Mouse (Mus musculus) hindbrain, embryonic 15.5 days (tissue): ENCODE data around the gene Stk39. TPM values are rescaled to one million over a fixed set of nuclear protein-coding genes. Genes with fewer than 3 reads are reported as not detected.

Experiments used
- ATAC-seq: fragments of 200-750 bp; cut with Nextera tagmentation; 2 replicates; pipeline ENCODE4 v1.8.0; 2017; ENCODE audit warnings: low read depth, moderate number of reproducible peaks, moderate TSS enrichment; ENCODE audit not compliant: low FRiP score
- H3K27ac ChIP-seq: fragments of 300-500 bp; sonication (generic); replicated peaks from 2 replicates; pipeline ENCODE4 v1.5.1; 2015; ENCODE audit warnings: mild to moderate bottlenecking, inconsistent platforms
- H3K27me3 ChIP-seq: fragments of 300-500 bp; sonication (generic); 2 replicates; pipeline ENCODE4 v1.6.1; 2015; ENCODE audit warnings: control low read depth, inconsistent platforms
- H3K36me3 ChIP-seq: fragments of 300-500 bp; sonication (generic); 2 replicates; pipeline ENCODE4 v1.6.1; 2015; ENCODE audit warnings: control low read depth, inconsistent platforms
- H3K4me1 ChIP-seq: fragments of 300-500 bp; sonication (generic); replicated peaks from 2 replicates; pipeline ENCODE4 v1.6.1; 2015; ENCODE audit warnings: control low read depth, inconsistent platforms
- H3K4me2 ChIP-seq: fragments of 300-500 bp; sonication (generic); 2 replicates; pipeline ENCODE4 v1.6.1; 2015; ENCODE audit warnings: moderate library complexity, mild to moderate bottlenecking, inconsistent platforms
- H3K4me3 ChIP-seq: fragments of 300-500 bp; sonication (generic); 2 replicates; pipeline ENCODE4 v1.5.1; 2015; ENCODE audit warnings: mild to moderate bottlenecking, inconsistent platforms
- H3K9ac ChIP-seq: fragments of 300-500 bp; sonication (generic); 2 replicates; pipeline ENCODE4 v1.6.1; 2015; ENCODE audit warnings: inconsistent platforms
- H3K9me3 ChIP-seq: fragments of 300-500 bp; sonication (generic); 2 replicates; pipeline ENCODE4 v1.6.1; 2016; ENCODE audit warnings: control low read depth, inconsistent platforms
- WGBS: fragments of 180-500 bp; shearing (Covaris S2); methylation state at CpG from one replicate; pipeline ENCODE4 v1.1.7; 2015; 5-methylcytosine and 5-hydroxymethylcytosine counted together
- polyA plus RNA-seq: library from polyadenylated mRNA; unstranded; fragments of >200 nt; fragmentation: Nextera tagmentation; extraction: Ambion mirVana; gene quantifications from 2 replicates; pipeline ENCODE4 v1.2.1, GENCODE M21; 2015

The Stk39 gene
- polyA plus RNA-seq, 1 experiment from 2014 or later: 34.3 TPM

DNA sequence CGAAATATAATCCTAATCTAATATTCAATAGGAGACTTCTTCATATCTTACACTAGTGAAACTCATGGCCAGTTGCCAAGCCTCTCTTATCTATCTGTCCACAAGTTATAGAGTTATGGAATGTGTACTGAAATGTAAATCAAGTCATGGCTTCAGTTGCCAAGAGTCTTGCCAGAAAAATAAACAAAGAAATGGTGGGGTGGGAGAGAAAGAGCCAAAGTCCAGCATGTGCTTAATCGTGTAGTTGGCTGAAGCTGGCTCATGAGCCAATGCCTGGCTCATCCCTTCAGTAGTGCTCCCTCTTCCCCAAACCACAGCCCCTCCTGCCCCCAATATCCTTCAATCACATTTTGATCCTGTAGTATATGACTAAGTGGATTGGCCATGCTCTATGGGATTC, 242.2 kb downstream of the Stk39 start:
- no peak overlapping the region for H3K9ac ChIP-seq
- no peak overlapping the region for H3K4me2 ChIP-seq
- H3K27ac ChIP-seq: no peak overlapping the region
- H3K9me3 ChIP-seq: no peaks in the 10 kb centered on the region
- H3K4me1 ChIP-seq: no peaks in the 10 kb centered on the region
- H3K4me3 ChIP-seq: no peak overlapping the region
- ATAC-seq: no peak
- H3K36me3 ChIP-seq: no peaks in the 10 kb centered on the region
- 81% methylated on average over 2 of the region's 2 CpGs for WGBS
- H3K27me3 ChIP-seq: no peaks in the 10 kb centered on the region

DNA sequence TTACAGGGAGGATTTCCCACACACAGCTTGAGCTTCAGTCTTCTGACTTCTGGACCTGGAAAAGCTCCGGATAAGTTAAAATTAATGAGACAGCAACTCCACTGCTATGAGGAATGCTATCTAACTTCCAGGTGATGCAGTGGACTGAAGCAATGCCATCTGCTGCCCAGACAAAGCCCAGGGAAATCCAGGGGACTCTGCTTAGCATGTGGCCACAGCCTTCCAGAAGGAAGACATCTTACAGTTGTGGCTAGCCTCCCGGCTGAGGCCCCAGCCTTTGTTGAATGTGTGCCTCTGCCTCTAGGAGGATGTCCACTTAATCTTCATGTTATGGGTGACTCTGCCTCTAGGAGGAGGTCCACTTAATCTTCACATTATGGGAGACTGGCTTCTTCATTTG, 243.0 kb downstream of the Stk39 start:
- no peak for ATAC-seq
- H3K36me3 ChIP-seq: no peaks in the 10 kb centered on the region

DNA sequence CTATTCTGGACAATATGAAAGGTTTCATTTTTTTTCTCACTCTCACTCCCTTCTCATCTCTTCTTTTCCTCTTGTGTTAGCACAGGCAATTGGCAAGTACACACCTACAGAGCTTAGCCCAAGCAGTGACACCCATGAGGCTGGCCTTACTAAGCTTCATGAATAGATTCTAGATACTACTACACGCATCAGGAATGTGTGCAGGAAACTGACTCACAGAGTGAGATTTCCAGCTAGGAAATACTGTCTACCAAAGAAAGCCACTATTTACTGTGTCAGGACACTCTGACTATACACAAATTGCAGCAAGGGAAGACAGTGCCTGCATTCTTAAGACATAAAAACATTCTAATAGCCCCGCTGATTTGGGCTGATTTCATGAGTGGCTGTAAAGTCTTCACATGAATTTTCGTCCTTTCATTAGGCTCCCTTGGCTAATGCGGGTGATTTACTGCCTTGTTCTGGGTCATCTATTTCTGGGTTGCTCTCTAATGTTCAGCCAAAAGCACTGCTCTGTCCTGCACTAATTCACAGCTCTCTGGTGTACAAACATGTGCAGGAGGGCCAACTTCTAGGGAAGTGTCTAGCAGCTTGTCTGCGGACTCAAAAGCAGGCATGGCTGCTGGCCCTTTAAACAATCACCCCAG, 249.7 kb downstream of the Stk39 start:
- peak; percentile 54; the same call in 1 of the 2 replicates for ATAC-seq
- WGBS: 54% methylated on average over 5 of the region's 5 CpGs
- Histone ChIP-seq H3K9me3 (no peaks in the 10 kb centered on the region), H3K36me3 (no peaks in the 10 kb centered on the region), H3K4me3 (no peak overlapping the region), H3K4me1 (peaks cover 6% of the 10 kb centered on the region; the same call in 1 of the 2 replicates), H3K4me2 (no peak overlapping the region), H3K27ac (0 out of 2 replicates have a peak overlapping the region, but pooled peaks have one; percentile 9), H3K27me3 (no peaks in the 10 kb centered on the region), H3K9ac (no peak overlapping the region)

More for the DNA sequence above, 243.0 kb downstream of the Stk39 start:
- WGBS: 58% methylated on average over 2 of the region's 2 CpGs
- H3K27me3 ChIP-seq: no peaks in the 10 kb centered on the region
- no peak overlapping the region for H3K4me3 ChIP-seq
- H3K27ac ChIP-seq: no peak overlapping the region
- no peak overlapping the region for H3K9ac ChIP-seq
- no peaks in the 10 kb centered on the region for H3K9me3 ChIP-seq
- H3K4me1 ChIP-seq: no peaks in the 10 kb centered on the region
- H3K4me2 ChIP-seq: no peak overlapping the region

DNA sequence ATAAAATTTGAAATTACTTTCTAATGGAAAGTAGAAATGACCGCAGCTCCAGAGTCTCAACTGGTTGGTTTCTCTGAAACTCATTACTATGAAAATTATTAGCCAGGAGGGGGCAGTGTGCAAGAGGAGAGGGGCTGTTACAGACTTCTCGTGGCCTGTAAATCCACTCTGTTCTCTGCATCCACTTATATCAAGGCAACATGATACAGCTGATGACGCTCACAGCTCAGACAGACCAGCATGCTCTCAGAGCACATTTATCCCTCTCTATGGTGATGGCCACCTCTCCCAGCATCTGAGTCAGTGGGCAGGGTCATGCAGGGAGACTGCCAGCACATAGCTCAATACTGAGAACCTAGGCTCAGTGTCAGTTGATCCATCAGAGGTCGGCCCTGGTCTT, 250.8 kb downstream of the Stk39 start:
- ATAC-seq: peak; percentile 49; the same call in 1 of the 2 replicates
- Histone ChIP-seq H3K27ac (no peak overlapping the region), H3K4me2 (no peak overlapping the region), H3K9ac (no peak overlapping the region), H3K4me1 (peaks cover 6% of the 10 kb centered on the region; the same call in 1 of the 2 replicates), H3K4me3 (no peak overlapping the region), H3K36me3 (no peaks in the 10 kb centered on the region), H3K27me3 (no peaks in the 10 kb centered on the region), H3K9me3 (no peaks in the 10 kb centered on the region)
- 60% methylated on average over 4 of the region's 4 CpGs for WGBS

DNA sequence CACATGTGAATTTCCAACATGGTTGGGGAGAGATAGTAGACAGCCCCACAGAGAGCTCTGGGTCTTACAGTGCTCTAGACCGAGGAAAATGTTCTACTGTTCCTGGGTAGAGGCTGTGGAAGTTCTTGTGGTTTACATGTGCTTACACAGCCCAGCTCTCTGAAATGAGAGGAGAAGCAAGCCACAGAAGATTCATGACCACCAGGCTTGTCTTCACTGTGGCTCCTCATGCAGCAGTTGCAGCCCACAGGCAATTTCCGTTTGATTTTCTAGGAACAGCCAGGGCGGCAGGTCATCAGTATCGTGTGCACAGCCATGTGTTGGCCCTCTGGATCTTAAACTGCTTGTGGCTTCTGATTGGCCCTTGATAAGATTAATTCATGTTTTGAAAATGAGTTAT, 252.2 kb downstream of the Stk39 start:
- Histone ChIP-seq H3K27me3 (no peaks in the 10 kb centered on the region), H3K4me2 (no peak overlapping the region), H3K4me1 (peaks cover 6% of the 10 kb centered on the region; the same call in 1 of the 2 replicates), H3K4me3 (no peak overlapping the region), H3K9ac (no peak overlapping the region), H3K27ac (no peak overlapping the region), H3K36me3 (no peaks in the 10 kb centered on the region), H3K9me3 (no peaks in the 10 kb centered on the region)
- WGBS: 86% methylated on average over 4 of the region's 4 CpGs
- no peak for ATAC-seq

DNA sequence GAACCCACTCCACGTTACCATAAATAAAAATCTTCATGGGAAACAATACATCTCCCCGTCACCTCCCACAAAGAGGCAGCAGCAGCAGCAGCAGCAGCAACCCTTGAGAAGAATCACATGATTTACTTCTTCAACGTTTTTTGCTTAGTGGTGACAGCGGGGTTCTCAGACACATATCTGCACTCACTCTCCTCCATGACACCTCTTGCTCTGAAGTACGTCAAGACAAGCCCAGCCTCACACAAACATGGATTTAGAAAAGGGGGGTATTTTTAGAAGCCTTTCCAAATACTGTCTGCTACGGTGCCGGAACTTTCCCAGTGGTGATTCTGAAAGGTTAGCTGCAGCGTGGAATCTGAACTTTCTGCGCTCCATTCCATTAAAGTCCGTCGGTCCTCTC, 256.9 kb downstream of the Stk39 start:
- 87% methylated on average over 11 of the region's 11 CpGs for WGBS
- ATAC-seq: no peak
- Histone ChIP-seq H3K27ac (no peak overlapping the region), H3K4me2 (no peak overlapping the region), H3K4me3 (no peak overlapping the region), H3K9me3 (no peaks in the 10 kb centered on the region), H3K36me3 (no peaks in the 10 kb centered on the region), H3K27me3 (no peaks in the 10 kb centered on the region), H3K4me1 (no peaks in the 10 kb centered on the region), H3K9ac (no peak overlapping the region)

DNA sequence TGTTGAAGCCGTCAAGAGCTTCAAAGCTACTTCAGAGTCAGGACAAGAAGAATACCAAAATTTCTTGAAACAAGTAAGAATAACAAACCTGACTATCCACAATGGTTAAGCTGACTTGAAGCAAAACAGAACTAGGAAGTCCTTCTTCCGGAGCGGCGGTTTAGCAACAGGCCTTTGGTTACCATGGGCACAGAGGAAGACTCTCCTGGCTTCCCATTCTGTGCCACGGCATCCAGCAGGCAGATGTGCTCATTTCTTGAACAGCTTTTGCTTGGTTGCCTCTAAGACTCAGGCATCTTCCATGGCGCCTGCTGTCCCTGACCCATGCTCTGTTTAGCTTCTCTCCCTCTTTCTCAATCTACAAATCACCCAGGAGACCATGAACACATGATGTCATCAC, 257.7 kb downstream of the Stk39 start:
- Histone ChIP-seq H3K4me1 (no peaks in the 10 kb centered on the region), H3K4me2 (no peak overlapping the region), H3K27me3 (no peaks in the 10 kb centered on the region), H3K4me3 (no peak overlapping the region), H3K27ac (no peak overlapping the region), H3K9ac (no peak overlapping the region), H3K36me3 (no peaks in the 10 kb centered on the region), H3K9me3 (no peaks in the 10 kb centered on the region)
- 65% methylated on average over 6 of the region's 6 CpGs for WGBS
- ATAC-seq: no peak

DNA sequence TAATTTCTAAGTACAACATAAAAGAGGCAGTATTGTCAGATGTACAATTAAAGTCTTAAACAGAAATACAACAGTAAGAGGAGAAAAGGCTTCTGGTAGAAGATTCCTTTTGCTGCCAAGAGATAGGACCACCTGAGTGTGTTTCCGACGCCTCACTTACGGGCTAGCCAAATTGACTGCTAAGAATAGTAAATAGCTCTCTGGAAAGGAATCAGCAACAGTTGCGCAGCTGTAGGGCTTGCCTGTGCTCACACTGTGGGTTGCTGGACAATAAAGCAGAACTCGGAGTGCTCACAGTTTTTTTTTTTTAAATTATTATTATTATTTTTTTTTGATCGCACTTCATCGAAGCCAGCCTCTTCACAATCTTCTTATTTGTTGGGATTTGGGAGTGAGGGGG, 260.6 kb downstream of the Stk39 start:
- WGBS: 87% methylated on average over 7 of the region's 7 CpGs
- Histone ChIP-seq H3K27ac (no peak overlapping the region), H3K4me2 (no peak overlapping the region), H3K4me3 (no peak overlapping the region), H3K27me3 (no peaks in the 10 kb centered on the region), H3K36me3 (no peaks in the 10 kb centered on the region), H3K4me1 (no peaks in the 10 kb centered on the region), H3K9me3 (no peaks in the 10 kb centered on the region), H3K9ac (no peak overlapping the region)
- ATAC-seq: no peak

DNA sequence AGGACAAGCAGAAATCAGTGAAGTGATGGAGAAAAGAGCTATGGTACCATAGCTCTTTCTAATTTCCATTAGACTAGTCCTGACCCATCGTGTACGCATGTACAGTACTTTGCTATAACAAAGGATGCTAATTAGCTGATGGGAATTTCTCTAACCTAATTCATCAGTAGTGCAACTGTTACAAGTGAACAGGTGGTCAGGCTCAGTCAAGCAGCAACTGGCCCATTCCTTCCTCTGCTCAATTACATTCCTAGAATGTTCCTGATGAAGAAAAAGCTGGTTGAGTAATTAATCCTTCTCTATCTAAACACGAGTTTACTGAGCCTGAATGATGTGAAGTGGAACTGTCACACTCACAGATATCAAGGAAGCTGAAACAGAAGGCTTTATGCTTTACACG, 275.8 kb downstream of the Stk39 start:
- no peak for ATAC-seq
- Histone ChIP-seq H3K36me3 (no peaks in the 10 kb centered on the region), H3K4me1 (no peaks in the 10 kb centered on the region), H3K9me3 (no peaks in the 10 kb centered on the region), H3K9ac (no peak overlapping the region), H3K27me3 (no peaks in the 10 kb centered on the region), H3K27ac (no peak overlapping the region), H3K4me2 (no peak overlapping the region), H3K4me3 (no peak overlapping the region)
- WGBS: 65% methylated on average over 4 of the region's 4 CpGs

DNA sequence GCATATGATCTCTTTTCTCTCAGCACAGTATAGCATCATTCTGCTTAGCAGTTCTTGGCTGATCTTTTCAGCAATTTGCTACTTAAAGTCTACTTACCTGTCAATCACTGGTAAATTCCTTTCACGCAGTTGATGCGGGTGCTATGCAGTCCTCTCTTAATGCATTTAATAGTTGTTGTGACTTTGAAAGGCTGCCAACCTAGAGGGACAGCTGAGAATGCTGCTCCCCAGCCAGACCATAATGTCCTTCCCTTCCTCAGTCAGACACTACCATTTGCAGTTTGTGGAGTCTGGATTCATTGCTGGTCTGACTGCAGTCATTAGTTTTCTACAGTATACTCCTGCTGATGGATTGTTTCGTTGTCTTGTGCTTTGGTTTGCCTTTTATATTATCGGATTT, 277.6 kb downstream of the Stk39 start:
- no peaks in the 10 kb centered on the region for H3K27me3 ChIP-seq
- WGBS: 65% methylated on average over 4 of the region's 4 CpGs

DNA sequence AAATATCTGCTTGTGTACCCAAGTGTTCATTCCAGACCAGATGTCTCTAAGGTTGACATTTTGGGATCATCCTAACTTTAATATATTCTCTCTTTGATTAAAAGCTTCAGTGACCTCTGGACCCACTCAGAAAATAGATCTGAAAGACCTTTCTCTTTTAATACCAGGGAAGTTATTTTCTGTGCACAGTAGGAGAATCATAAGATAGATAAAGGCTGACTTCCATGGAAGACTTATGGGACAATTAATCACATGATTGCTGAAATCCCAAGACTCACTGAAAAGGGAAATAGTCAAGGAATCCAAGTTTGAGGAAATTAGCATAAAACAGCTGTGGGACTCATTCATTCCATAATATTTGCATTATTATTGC, 278.6 kb downstream of the Stk39 start:
- Histone ChIP-seq H3K9me3 (no peaks in the 10 kb centered on the region), H3K4me3 (no peak overlapping the region)

More for the DNA sequence above, 277.6 kb downstream of the Stk39 start:
- Histone ChIP-seq H3K4me1 (no peaks in the 10 kb centered on the region), H3K4me3 (no peak overlapping the region), H3K9ac (no peak overlapping the region), H3K9me3 (no peaks in the 10 kb centered on the region), H3K4me2 (no peak overlapping the region), H3K36me3 (no peaks in the 10 kb centered on the region), H3K27ac (no peak overlapping the region)
- no peak for ATAC-seq

DNA sequence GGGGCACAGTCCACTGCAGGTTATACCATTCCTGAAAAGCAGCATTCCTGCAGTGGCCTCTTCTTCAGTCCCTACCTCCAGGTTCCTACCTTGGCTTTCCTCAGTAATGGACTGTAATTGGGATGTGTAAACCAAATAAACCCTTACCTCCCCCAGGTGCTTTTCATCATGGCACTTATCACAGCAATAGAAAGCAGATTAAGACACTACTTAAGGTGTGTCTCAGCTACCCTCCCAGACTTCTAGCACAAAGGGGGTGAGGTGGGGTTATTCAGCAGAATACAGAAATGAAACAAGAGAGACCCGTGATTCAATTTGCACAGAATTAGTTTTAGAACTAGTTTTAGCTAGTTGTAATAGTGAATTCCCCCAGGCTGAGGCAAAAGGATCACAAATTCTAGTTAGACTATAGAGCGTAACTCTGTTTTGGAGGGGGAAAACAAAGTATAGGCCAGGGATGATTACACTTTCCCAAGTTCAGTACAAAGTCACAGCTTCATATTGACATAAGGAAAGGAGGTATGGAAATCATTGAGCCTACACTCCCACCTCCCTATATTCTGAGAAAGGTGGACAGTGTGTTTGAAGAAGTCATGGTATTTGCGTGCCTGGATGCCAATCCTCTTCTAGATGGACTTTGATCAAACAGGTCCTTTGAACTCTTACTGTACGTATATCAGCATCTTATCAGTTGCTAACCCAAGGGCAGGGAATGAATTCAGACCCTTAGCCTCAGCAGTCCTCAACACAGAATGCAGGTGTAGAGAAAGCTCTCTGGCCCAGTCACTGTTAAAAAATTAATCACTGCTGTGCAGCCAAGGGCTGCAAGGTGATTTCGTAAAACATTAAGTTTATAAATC, 279.2 kb downstream of the Stk39 start:
- Histone ChIP-seq H3K4me3 (no peak overlapping the region), H3K27ac (no peak overlapping the region), H3K4me1 (no peaks in the 10 kb centered on the region), H3K27me3 (no peaks in the 10 kb centered on the region), H3K36me3 (no peaks in the 10 kb centered on the region), H3K4me2 (no peak overlapping the region), H3K9ac (no peak overlapping the region), H3K9me3 (no peaks in the 10 kb centered on the region)
- WGBS: 86% methylated on average over 5 of the region's 5 CpGs
- ATAC-seq: no peak

More for the DNA sequence above, 278.6 kb downstream of the Stk39 start:
- Histone ChIP-seq H3K36me3 (no peaks in the 10 kb centered on the region), H3K4me2 (no peak overlapping the region), H3K27ac (no peak overlapping the region), H3K9ac (no peak overlapping the region), H3K4me1 (no peaks in the 10 kb centered on the region), H3K27me3 (no peaks in the 10 kb centered on the region)
- ATAC-seq: no peak
